Mouse (Mus musculus): ENCODE measurements around the gene Prpf8.

Gene Prpf8

GRCm38 (mm10) chr11:75509741-75510626 is 23.4 kb downstream of the Prpf8 start, which contains the start of gene Rilp:
Rilp (plus strand) TSS chr11:75510094.
- DNase-seq = peak; percentile 45

DNA sequence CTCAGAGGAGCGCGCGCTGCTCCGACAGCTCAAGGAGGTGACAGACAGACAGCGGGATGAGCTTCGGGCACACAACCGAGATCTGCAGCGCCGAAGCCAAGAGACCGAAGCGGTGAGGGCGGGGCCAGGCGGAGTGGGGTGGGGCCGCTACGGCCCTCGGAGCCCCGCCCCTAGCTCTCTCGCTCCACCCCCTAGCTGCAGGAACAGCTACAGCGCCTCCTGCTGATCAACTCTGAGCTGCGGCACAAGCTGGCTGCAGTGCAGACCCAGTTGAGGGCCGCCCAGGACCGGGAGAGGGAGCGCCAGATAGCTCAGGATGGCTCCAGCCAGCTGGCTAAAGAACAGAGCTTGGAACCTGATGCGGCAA is 24.0 kb downstream of the Prpf8 start:
- DNase-seq = peak; percentile 91

- no peak for DNase-seq
These were observed 24.6 kb downstream of the Prpf8 start for GRCm38 (mm10) chr11:75511213-75511612.

DNA sequence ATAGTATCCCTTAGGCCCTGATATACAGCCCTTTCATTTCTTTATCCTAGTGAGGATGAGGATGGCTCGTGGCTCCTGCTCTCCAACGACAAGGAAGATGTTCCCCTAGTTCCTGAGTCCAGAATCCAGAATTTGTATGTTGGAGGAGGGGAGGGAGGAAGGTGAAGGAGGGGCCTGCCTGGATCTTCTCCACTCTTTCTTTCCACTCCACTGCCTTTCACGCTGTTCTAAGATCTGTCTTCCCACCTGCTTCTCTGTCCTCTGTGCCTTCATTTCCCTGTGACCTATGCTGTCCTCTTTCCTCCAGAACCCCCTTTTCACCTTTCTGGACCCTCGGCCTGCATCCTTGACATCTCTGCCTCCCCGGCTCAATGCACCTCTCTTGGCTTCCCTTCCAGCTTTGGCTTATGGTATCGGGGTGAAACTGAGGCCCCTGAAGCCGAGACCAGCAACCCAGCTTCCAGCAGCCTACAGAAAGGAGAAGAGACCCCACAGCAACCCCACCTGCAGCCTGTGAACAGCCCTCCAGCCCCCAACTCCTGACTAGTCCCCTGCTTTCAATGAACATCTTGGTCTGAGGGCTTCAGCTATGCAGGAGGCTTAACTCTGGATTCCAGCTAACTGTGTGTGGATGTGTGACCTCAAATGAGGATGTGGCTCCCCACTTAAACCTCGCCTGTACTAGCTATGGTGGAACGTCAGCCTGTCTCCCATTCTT is 25.8 kb downstream of the Prpf8 start:
- DNase-seq = no peak

DNA sequence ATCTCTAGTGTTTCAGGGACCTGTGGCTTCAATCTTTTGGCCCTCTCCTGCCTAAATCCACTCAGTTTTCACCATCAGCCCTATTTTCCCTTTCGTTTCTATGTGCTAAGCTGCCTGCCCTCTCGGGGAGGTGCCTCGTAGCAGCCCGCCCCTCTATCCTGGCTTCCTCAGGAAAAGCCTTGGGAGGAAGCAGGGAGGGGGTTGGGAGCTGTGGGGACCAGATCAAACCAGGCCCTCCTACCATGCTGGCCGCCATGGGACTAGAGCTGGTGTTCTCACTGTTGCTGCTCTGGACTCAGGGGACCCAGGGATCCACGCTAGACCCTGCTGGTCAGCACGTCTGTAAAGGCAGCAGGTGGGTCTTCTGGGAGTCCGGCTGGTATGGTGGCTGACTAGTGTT is 26.7 kb downstream of the Prpf8 start, which contains the start of gene Scarf1:
Scarf1 (plus strand) TSS at position 205 of the 400 bp plus-strand sequence.
- DNase-seq = no peak

GRCm38 (mm10) chr11:75515186-75515585 is 28.6 kb downstream of the Prpf8 start:
- no peak for DNase-seq

DNA sequence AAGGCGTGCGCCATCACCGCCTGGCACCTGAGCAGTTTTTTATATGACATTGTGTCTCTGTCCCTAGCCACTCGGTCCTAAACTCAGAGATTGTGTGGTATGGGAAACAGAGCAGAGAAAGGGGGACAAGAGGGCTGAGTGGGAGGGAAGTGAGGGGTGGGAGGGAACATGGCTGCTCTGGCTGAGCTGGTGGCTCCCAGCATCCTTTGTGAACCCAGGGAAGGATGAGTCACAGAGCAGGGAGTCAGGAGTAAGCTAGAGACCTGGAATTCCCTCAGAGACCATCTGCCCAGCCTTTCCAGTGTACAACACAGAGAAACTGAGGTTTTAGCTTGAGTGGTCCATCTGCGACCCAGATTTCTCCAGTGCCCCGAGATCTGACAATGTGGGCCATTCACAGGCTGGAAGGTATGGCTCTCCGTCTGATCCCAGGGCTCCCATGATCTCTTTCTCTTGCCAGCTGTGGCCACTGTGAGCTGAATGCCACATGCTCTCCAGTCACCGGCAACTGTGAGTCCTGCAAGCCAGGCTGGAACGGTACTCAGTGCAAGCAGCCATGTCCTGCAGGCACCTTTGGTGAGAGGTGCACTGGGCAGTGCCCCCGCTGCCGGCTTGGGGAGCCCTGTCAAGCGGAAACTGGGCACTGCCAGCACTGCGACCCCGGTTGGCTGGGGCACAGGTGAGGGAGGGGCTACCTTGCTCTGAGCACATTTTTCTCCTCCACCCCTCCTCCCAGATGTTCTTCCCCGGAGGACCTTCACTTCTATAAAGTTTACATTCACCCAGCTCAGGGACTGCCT is 33.4 kb downstream of the Prpf8 start:
- no peak for DNase-seq

DNA sequence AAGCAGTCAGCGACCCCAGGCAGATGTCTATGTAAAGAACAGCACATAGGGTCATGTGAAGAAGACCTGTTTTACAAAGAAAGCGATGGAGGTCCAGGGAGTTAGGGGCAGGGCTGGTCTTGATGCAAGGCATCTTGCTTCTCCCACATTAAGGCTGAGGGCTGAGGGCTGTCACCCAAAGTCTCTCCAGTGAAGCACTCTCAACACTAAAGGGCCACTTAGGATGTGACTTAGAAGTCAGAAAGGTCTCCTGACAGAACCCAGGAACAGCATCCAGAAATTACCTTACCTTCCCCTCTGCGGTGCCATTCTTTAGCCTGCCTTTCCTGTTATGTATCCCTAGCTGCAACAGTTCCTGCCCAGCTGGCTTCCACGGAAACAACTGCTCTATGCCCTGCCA is 35.0 kb downstream of the Prpf8 start:
- no peak for DNase-seq

DNA sequence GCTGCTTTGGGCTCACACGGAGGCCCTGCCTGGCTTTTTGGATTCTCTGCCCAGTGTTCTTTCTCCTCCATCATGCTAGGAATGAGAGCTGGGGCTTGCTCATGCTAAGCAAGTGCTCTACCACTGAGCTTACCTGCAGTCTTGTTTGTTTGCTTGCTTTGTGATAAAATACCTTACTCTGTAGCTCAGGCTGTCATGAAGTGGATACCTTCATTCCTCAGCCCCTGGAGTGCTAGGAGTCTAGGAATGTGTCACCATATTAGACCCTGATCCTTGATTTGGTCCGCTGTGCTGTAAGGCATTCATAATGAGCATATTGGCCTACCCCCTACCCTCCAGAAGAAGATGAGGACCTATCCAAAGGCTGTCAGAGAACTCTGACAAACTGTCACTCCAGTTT is 36.2 kb downstream of the Prpf8 start:
- no peak for DNase-seq

DNA sequence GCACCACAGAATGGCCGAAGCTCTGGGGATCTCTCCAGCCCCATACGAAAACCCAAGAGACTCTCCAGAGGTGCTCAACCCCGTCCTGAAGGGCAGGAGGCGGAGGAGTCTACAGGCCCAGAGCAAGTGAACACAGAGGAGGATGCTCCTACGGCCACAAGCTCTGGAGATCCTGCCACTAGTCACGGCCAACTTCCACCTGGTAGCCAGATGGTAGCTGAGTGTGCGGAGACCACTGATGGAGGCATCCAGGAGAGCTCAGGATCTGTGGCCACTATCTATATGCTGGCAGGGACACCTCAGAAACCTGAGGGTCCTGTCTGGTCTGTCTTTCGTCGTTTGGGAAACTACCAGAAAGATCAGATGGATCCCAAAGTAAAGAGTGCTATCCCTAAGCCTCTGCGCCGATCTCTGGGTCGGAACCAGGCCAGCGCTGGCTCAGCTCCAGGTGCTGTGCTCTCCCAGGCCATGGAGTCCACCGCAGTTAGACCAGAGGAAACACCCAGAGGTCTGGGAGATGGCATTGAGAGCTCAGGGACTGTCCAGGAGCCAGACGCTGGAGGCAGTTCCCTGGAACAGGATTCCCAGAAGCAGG is 39.0 kb downstream of the Prpf8 start:
- no peak for DNase-seq

- DNase-seq = no peak
These were observed 40.3 kb downstream of the Prpf8 start for GRCm38 (mm10) chr11:75526943-75527342.

DNA sequence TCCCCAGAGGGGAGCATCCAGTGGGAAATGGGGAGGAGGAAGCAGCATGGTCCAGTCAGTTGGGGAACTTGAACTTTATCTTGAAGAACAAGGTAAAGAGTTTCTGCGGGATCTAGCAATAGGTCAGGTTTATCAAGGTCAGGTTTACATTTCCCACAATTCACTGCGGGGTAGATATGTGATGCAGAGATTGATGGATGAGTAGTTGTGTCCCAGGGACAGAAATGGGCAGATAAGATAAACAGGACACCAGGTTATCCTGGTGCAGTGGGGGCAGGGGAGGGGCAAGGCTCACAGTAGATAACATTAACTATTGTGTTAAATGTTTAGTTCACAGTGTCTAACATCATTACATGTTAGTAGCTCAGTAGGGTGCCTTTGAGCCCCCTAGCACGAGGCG is 43.2 kb downstream of the Prpf8 start:
- DNase-seq = no peak

DNA sequence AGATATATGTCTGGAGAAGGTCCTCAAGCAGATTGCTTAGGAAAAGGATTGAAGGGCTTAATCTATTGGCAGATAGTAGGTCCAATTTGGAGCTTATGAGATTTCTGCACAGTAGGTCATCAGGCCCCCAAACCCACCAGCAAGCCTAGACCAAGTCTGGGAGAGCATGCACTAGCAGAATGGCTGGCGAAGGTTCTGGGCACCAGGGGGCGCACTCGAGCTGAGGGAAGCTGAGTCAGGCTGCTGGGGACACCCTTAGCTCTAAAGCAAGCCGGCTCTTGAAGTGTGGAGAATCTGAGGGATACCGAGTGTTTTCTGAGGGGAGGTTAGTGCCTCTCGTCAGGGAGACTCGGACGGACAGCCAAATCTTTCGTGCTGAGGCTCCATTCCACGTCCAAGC is 43.7 kb downstream of the Prpf8 start:
- peak; percentile 90 for DNase-seq

- no peak for DNase-seq
These were observed 44.3 kb downstream of the Prpf8 start for GRCm38 (mm10) chr11:75530845-75531373.

DNA sequence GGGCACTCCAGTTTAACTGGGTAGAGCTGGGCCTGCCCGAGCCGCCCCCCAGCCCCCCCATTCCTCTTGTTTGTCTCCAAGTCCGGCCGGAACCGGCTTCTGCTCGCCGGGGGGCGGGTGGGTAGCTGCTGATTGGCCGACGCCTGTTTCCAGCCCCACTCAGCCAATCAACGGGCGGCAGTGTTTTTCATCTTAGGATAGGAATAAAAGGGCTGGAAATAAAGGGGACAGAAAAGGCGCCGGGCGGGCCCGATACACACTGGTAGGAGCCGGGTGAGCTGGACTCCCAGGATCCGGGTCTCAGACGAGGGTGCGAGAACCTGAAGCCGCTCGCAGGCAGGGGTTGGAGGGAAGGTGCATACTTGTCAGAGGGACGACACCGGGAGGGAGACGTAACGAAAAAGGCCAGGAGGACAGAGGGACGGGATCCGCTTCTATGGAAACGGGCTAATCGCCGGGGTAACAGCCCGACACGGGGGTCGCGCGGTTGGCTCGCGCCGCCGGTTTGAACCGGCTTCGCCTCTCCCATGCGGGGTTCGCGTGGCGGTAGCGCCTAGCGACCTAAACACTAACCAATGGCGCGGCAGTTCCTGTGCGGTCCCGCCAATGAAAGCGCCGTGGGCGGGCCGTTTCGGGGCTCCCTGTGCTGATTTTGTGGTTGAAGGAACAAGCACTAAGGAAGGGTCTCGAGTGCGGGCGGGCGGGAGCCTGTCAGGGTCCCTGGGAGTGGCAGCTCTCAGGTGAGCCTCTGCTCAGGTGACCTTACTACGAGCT is 45.0 kb downstream of the Prpf8 start, which contains the start of gene Slc43a2:
Slc43a2 (plus strand) TSS at position 226 of the 774 bp plus-strand sequence.
- DNase-seq = peak; percentile 98

- DNase-seq = peak; percentile 69
These were observed 46.0 kb downstream of the Prpf8 start for GRCm38 (mm10) chr11:75532340-75533277.

DNA sequence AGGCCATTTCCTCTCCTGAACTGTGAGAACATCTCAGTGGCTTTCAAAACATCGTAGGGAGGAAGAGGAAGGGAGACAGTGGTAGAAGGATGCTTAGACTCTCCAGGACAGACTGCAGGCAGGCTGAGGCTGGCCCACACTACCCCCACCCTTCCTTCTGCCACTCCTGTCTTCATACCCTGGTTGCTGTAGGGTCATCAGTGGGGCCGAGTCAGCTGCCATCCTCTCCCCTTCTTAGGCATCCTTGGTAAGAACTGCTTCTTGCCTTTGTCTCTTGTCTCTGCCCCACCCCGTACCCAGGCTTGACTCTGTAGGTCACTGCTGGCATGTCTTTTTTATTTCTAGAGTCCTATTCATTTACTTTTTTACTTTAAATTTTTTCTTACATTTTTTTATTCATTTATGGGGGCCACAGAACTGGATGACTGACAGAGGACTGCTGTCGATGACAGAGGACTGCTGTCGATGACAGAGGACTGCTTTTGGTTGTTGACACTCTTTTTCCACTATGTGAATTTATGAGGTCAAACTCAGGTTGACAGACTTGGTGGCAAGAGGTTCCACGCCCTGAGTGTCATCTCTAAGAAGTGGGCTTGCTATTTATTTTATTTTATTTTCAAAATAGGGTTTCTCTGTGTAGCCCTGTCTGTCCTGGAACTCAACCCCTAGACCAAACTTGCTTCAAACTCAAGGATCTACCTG is 46.8 kb downstream of the Prpf8 start:
- DNase-seq = no peak

GRCm38 (mm10) chr11:75534286-75535033 is 47.8 kb downstream of the Prpf8 start:
- no peak for DNase-seq
